Mouse (Mus musculus) lung, postnatal 10 days (tissue): ENCODE measurements around the gene Tex2.
A peak's percentile ranks its signal among the peaks of the same experiment; 100 is the strongest.

Experiments
- DNase-seq: peaks from one replicate; pipeline ENCODE4 v3.0.0; 2021

The Tex2 gene

GRCm38 (mm10) chr11:106617821-106618580 lies 4.8 kb upstream of the Tex2 start:
- DNase-seq: no peak

GRCm38 (mm10) chr11:106615561-106615960 lies 2.3 kb upstream of the Tex2 start:
- no peak for DNase-seq

- DNase-seq: peak; percentile 56
Measured at GRCm38 (mm10) chr11:106614339-106614645, 1.1 kb upstream of the Tex2 start.

- peak; percentile 18 for DNase-seq
Measured at GRCm38 (mm10) chr11:106613638-106614338, 565 bp upstream of the Tex2 start.

GRCm38 (mm10) chr11:106612209-106612960 lies 838 bp downstream of the Tex2 start:
- peak; percentile 67 for DNase-seq

- peak; percentile 25 for DNase-seq
Measured at GRCm38 (mm10) chr11:106609731-106610130, 3.5 kb downstream of the Tex2 start.

- no peak for DNase-seq
Measured at GRCm38 (mm10) chr11:106607316-106607715, 5.9 kb downstream of the Tex2 start.

GRCm38 (mm10) chr11:106606042-106606441 lies 7.2 kb downstream of the Tex2 start:
- DNase-seq: no peak

- DNase-seq: no peak
Measured at GRCm38 (mm10) chr11:106603230-106603629, 10.0 kb downstream of the Tex2 start.

- DNase-seq: no peak
Measured at GRCm38 (mm10) chr11:106600124-106600523, 13.1 kb downstream of the Tex2 start.

GRCm38 (mm10) chr11:106599345-106599744 lies 13.9 kb downstream of the Tex2 start:
- DNase-seq: no peak

- DNase-seq: no peak
Measured at GRCm38 (mm10) chr11:106598339-106598738, 14.9 kb downstream of the Tex2 start.

GRCm38 (mm10) chr11:106597737-106598330 lies 15.4 kb downstream of the Tex2 start:
- DNase-seq: no peak

- no peak for DNase-seq
Measured at GRCm38 (mm10) chr11:106591183-106591582, 22.0 kb downstream of the Tex2 start.

- no peak for DNase-seq
Measured at GRCm38 (mm10) chr11:106590143-106590542, 23.1 kb downstream of the Tex2 start.

GRCm38 (mm10) chr11:106588781-106589180 lies 24.4 kb downstream of the Tex2 start:
- no peak for DNase-seq

GRCm38 (mm10) chr11:106587786-106588519 lies 25.3 kb downstream of the Tex2 start:
- DNase-seq: no peak

- DNase-seq: no peak
Measured at GRCm38 (mm10) chr11:106583801-106584200, 29.4 kb downstream of the Tex2 start.

- no peak for DNase-seq
Measured at GRCm38 (mm10) chr11:106581357-106581756, 31.9 kb downstream of the Tex2 start.

- DNase-seq: peak; percentile 20
Measured at GRCm38 (mm10) chr11:106580468-106580867, 32.8 kb downstream of the Tex2 start.

- peak; percentile 33 for DNase-seq
Measured at GRCm38 (mm10) chr11:106579957-106580356, 33.3 kb downstream of the Tex2 start.

- peak; percentile 58 for DNase-seq
Measured at GRCm38 (mm10) chr11:106579146-106579545, 34.1 kb downstream of the Tex2 start.
